Mouse (Mus musculus) ZHBTc4 (cell line): ENCODE data around the gene Slc19a1.

Experiments
- DNase-seq: peaks from one replicate; pipeline ENCODE4 v3.0.0-alpha.2; 2011; ENCODE audit warnings: low read depth, low spot score

Slc19a1 gene

GRCm38 (mm10) chr10:77093817-77094216 lies 61.8 kb downstream of the Slc19a1 start:
- no peak for DNase-seq

GRCm38 (mm10) chr10:77095666-77096065 lies 63.6 kb downstream of the Slc19a1 start:
- DNase-seq: no peak

DNA sequence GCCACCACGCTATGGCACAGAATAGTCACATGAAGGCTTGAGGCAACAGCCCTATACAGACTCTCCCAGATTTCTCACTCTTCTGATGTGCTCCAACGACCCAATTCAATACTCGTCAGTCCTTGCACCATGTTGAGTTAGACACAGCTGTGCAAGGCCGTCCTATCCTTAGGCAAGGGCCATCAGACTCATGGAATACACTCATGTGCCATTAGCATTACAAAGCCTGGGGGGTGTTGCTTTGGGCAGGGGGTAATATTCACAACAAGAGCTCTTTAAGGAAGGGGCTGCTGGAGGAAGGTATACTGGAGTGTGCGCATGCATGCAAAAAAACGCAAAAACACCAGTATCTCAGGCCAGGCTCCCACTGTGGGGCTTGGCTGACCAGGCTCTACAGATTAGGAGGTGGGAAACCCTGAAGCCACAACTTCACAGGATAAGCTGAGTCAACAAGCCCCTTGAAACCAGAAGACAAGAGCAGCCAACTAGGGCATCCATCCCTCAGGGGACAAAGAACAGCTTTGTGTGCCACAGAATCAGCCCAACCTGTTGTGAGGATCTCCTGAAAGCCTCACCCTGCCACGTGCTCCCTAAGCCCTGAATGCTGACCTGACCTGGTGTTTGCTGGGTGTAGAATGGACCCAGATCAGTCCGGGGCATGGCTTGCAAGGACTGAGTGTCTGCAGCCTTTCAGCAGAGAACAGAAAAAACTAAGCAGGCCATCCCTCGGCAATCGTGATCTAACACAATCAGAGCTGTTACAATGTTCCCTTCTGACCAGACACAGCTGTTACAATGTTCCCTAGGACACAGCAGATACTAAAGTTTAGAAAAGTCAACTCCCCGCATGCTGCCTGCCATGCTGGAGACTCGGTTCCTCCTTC lies 65.2 kb downstream of the Slc19a1 start:
- peak; percentile 68 for DNase-seq

DNA sequence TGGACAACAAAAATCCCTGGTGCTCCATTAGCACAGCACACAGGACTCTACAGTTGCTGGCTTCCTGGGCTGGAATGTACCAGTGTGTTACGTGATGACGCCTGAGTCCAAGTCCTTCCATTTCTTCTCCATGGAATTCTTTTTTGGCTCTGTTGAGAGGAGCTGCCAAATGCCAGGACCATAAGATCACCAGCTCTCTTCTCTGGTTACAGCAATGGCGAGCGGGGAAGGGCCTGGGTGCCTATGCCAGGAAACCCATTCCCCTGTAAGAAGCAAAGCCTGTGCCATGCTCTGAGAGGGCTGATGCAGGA lies 65.8 kb downstream of the Slc19a1 start:
- no peak for DNase-seq

- DNase-seq: no peak
These were observed 66.6 kb downstream of the Slc19a1 start for GRCm38 (mm10) chr10:77098619-77099018.

GRCm38 (mm10) chr10:77099777-77100176 lies 67.7 kb downstream of the Slc19a1 start:
- no peak for DNase-seq

DNA sequence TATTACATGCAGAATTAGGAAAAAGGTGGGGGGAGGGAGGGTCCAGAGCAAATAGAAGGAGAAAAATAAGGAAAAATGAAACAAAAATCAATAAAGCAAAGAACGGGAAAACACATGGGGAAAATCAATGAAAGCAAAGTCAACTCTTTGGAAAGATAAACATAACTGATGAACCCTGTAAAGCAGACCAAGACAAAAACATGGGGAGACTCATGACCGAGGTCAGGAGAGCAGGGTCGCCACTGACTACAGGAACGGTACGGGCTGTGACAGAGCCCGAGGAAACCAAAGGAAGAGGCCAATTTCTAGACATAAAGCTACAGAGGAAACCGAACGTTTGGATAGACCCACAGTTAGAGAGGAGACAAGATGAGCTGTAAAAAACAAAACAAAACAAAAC lies 71.6 kb downstream of the Slc19a1 start:
- no peak for DNase-seq

DNA sequence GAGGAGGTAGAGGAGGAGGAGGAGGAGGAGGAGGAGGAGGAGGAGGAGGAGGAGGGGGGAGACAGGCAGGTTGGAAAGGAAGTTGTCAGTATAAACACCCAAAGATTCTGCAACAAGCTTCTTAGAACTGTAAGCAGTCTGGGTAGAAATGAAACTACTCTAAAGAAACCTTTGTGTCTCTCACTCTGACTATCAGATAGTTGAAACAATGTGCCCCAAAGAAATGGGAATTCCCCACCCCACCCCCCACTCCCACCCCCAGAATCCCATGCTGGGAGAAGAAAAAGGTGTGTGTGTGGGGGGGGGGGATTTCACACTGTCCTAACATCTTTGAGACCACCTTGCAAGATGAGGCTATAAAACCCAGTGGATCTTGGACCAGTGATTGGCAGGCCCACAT lies 72.3 kb downstream of the Slc19a1 start:
- DNase-seq: no peak

DNA sequence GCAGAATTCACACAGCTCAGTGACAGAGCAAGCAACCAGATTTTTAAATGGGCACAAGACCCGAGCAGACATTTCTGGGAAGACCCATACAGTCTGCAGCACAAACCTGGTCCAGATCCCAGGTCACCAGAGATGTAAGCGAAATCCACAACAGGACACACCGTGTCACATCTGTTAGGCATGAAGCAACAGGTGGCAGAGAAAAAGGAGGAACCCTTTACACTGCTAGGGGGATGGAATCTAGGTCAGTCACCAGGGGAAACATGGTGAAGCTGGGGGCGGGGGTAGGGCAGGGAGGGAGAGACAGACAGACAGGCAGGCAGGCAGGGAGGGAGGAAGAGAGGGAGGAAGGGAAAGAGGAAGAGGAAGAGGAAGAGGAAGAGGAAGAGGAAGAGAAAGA lies 76.1 kb downstream of the Slc19a1 start:
- DNase-seq: no peak

DNA sequence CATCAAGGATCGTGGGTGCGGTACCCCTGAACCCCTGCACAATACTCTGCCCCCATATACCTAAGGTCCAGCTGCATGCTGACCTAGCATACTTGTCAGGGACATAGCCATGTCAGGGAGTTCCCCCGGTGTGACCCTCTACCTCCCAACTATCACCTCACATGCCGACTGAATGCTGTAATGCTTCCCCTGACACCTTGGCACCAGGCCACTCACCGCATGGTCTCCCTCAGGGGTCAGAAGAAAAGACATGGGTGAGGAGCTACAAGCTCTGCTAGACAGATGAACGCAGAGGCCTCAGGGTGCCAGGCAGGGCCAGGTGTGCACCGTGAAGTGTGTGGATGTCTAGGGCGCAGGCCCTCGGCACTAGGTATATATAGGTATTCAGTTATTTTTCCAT lies 78.0 kb downstream of the Slc19a1 start:
- DNase-seq: no peak
